Mouse (Mus musculus): ENCODE data around the gene Grk4.

DNA sequence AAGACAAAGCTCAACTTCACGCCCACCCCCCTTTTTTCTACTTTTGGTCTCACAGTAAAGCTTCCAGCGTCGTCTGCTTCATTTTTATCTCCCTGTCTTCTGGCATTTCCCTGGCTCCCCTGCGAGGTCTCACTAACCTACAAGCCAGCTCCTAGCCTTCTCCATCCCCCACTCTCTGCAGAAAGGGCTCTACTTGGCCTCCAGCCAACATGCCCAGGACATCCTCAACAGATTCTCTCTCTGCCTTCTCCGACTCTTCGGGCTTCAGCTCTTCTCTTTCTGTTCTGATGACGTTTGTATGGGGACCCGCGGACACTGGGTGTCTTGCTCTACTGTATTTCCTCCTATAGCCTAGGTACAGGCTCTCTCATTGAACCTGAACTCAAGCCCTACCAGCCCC lies 5.3 kb upstream of the Grk4 start:
- no peak for TF ChIP-seq CTCF (IDR thresholded peaks at IDR 0.05; ENCODE audit: control insufficient read depth, insufficient read depth, low read length)
- TF ChIP-seq POLR2A (IDR thresholded peaks at IDR 0.05; ENCODE audit: borderline replicate concordance, control insufficient read depth, low read depth, low read length), result no peak
